Mouse (Mus musculus) MEL (cell line): ENCODE measurements around the gene Nrp1.

Source experiments
- BHLHE40 ChIP-seq: IDR thresholded peaks from 2 replicates; pipeline ENCODE4 v1.6.1; 2012; ENCODE audit warnings: low read depth, mild to moderate bottlenecking, inconsistent platforms, low read length, improper control_type of control experiment, borderline replicate concordance
- CHD1 ChIP-seq: IDR thresholded peaks from 2 replicates; pipeline ENCODE4 v1.6.1; 2012; ENCODE audit warnings: low read depth, mild to moderate bottlenecking, inconsistent platforms, low read length, improper control_type of control experiment
- CTCF ChIP-seq, 3 experiments: IDR thresholded peaks in 2 of 3; conservative IDR thresholded peaks in 1 of 3; 2 replicates each; pipeline ENCODE4 v1.5.1; 2011 to 2012; ENCODE audit warnings: low read length in 3 of 3, low read depth in 2 of 3, mild to moderate bottlenecking in 2 of 3, improper control_type of control experiment in 1 of 3, inconsistent platforms in 1 of 3, mixed read lengths in 1 of 3, moderate library complexity in 1 of 3; ENCODE audit not compliant: control insufficient read depth in 1 of 3, insufficient read depth in 1 of 3, poor library complexity in 1 of 3, severe bottlenecking in 1 of 3
- KAT2A ChIP-seq: conservative IDR thresholded peaks from 2 replicates; pipeline ENCODE4 v1.6.1; 2012; ENCODE audit warnings: low read depth, low read length, improper control_type of control experiment, inconsistent platforms
- MAFK ChIP-seq: IDR thresholded peaks from 2 replicates; pipeline ENCODE4 v1.6.1; 2011; ENCODE audit warnings: low read depth, mild to moderate bottlenecking, low read length, improper control_type of control experiment, borderline replicate concordance
- MEF2A ChIP-seq: IDR thresholded peaks from 2 replicates; pipeline ENCODE4 v1.6.1; 2014; ENCODE audit warnings: low read depth, mild to moderate bottlenecking, inconsistent platforms, low read length, improper control_type of control experiment; ENCODE audit not compliant: poor library complexity, insufficient replicate concordance, severe bottlenecking; ENCODE audit errors: extremely low read depth
- NRF1 ChIP-seq: IDR thresholded peaks from 2 replicates; pipeline ENCODE4 v1.6.1; 2014; ENCODE audit warnings: low read depth, mild to moderate bottlenecking, inconsistent platforms, low read length, improper control_type of control experiment, moderate library complexity; ENCODE audit not compliant: poor library complexity, insufficient read depth, severe bottlenecking
- POLR2A ChIP-seq, 2 experiments: IDR thresholded peaks; 2 replicates each; pipeline ENCODE4 v1.6.1; 2011 to 2012; ENCODE audit warnings: low read length in 2 of 2, mild to moderate bottlenecking in 2 of 2, control low read depth in 1 of 2, improper control_type of control experiment in 1 of 2, low read depth in 1 of 2, moderate library complexity in 1 of 2; ENCODE audit not compliant: control insufficient read depth in 1 of 2, insufficient read depth in 1 of 2, poor library complexity in 1 of 2
- POLR2AphosphoS2 ChIP-seq: IDR thresholded peaks from 2 replicates; pipeline ENCODE4 v1.6.1; 2011; ENCODE audit warnings: low read length, improper control_type of control experiment
- RCOR1 ChIP-seq: IDR thresholded peaks from 2 replicates; pipeline ENCODE4 v1.6.1; 2012; ENCODE audit warnings: low read depth, mild to moderate bottlenecking, inconsistent platforms, low read length, improper control_type of control experiment
- UBTF ChIP-seq: IDR thresholded peaks from 2 replicates; pipeline ENCODE4 v1.6.1; 2012; ENCODE audit warnings: low read depth, mild to moderate bottlenecking, inconsistent platforms, low read length, improper control_type of control experiment, moderate library complexity, borderline replicate concordance; ENCODE audit not compliant: insufficient read depth
- USF1 ChIP-seq: IDR thresholded peaks from 2 replicates; pipeline ENCODE4 v1.6.1; 2014; ENCODE audit warnings: low read depth, mild to moderate bottlenecking, inconsistent platforms, low read length, improper control_type of control experiment, moderate library complexity

DNA sequence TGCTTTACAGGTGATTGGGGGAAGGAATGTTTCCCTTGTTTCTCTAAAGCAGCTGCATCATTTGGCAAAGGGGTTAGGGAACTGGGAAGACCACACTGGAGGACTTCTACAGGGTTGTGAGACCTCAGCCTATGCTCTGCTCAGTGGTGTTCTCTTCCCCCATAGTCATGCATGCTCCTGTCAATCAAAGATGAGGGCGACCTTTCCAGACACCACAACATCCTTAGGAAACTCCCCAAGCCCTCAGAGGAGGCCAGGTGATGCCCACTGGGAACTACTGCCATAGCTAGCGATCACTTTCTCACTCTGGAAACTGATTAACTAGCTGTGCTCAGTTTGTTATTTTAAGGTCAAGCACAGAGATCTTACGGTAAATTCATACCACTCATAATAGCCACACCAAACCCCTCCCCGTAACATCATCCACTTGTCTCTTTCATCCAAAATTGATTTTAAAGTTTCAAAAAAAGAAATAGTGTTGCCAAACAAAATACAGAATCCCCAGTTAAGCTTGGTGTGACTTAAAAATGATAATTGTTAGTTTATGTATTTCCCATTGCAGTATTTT lies 105.7 kb downstream of the Nrp1 start:
- TF ChIP-seq MEF2A (no peak), KAT2A (no peak), RCOR1 (no peak), CTCF (IDR thresholded peaks at IDR 0.05 in 2 of 3, conservative IDR thresholded peaks at IDR 0.05 in 1 of 3; ENCODE audit: control insufficient read depth in 1 of 3, insufficient read depth in 1 of 3, low read depth in 2 of 3, low read length in 3 of 3, poor library complexity in 1 of 3, severe bottlenecking in 1 of 3) (no peak), MAFK (no peak), CHD1 (no peak), NRF1 (no peak), BHLHE40 (no peak), POLR2AphosphoS2 (no peak), USF1 (no peak), UBTF (no peak), POLR2A (IDR thresholded peaks at IDR 0.05; ENCODE audit: control insufficient read depth in 1 of 2, insufficient read depth in 1 of 2, low read depth in 1 of 2, low read length in 2 of 2, poor library complexity in 1 of 2) (no peak)
